Mouse (Mus musculus) heart, adult 10 weeks (tissue): ENCODE measurements around the gene Gm16442. TPM values are rescaled to one million over a fixed set of nuclear protein-coding genes. Genes with fewer than 3 reads are reported as not detected.

Source experiments
- polyA plus RNA-seq: library from polyadenylated mRNA; stranded (reverse); fragments of 350-450 nt; fragmentation: Illumina TruSeq; extraction: RNeasy Lipid Tissue Mini Kit (QIAGEN cat#74804); gene quantifications from one replicate; pipeline ENCODE4 v1.2.3, GENCODE M21; 2014; ENCODE audit warnings: low read depth, low replicate concordance

The Gm16442 gene
- not detected for polyA plus RNA-seq

GRCm38 (mm10) chr7:20122479-20122878 lies at the start of gene Gm16442:
TSS of gene Gm16442 (minus strand) at chr7:20122579.

GRCm38 (mm10) chr7:20168277-20168676 lies 45.9 kb upstream of the Gm16442 start, which contains the start of gene Vmn1r94:
TSS of gene Vmn1r94 (minus strand) at chr7:20168377.

GRCm38 (mm10) chr7:20138988-20139387 lies 16.6 kb upstream of the Gm16442 start, which contains the start of gene Vmn1r93:
TSS of gene Vmn1r93 (minus strand) at chr7:20139088.

GRCm38 (mm10) chr7:20099380-20099779 lies 23.0 kb downstream of the Gm16442 start, which contains the start of gene Vmn1r91:
TSS of gene Vmn1r91 (plus strand) at chr7:20099680.

Other genes starting within 250 kb of the Gm16442 start
- not detected for gene Ceacam19, start 234.6 kb downstream of the Gm16442 start, polyA plus RNA-seq
- 37.7 TPM for gene Pvr, start 201.4 kb downstream of the Gm16442 start, polyA plus RNA-seq
- 5.9 TPM for gene Igsf23, start 171.8 kb downstream of the Gm16442 start, polyA plus RNA-seq
- gene Ceacam20, start 157.2 kb downstream of the Gm16442 start, polyA plus RNA-seq, result not detected
- not detected for gene Nlrp9b, start 131.1 kb downstream of the Gm16442 start, polyA plus RNA-seq
- gene Vmn1r91, start 22.9 kb downstream of the Gm16442 start, polyA plus RNA-seq, result not detected
- not detected for gene Vmn1r93, start 16.5 kb upstream of the Gm16442 start, polyA plus RNA-seq
- not detected for gene Vmn1r94, start 45.8 kb upstream of the Gm16442 start, polyA plus RNA-seq
- gene Vmn1r95, start 71.1 kb upstream of the Gm16442 start, polyA plus RNA-seq, result not detected
- not detected for gene Gm6164, start 83.0 kb upstream of the Gm16442 start, polyA plus RNA-seq
- not detected for gene Gm4498, start 111.2 kb upstream of the Gm16442 start, polyA plus RNA-seq
- not detected for gene Gm5890, start 140.3 kb upstream of the Gm16442 start, polyA plus RNA-seq
- not detected for gene Gm4133, start 211.5 kb upstream of the Gm16442 start, polyA plus RNA-seq